Mouse (Mus musculus) left cerebral cortex, adult 9 months (tissue): ENCODE measurements around the gene Gm3371.
"Not testable (repeated sequence)": the region's sequence is repeated elsewhere in the genome, so short reads cannot be mapped to it uniquely, and the experiment has no call there.

Experiments used
- DNase-seq, 2 experiments: peaks; one replicate each; pipeline ENCODE4 v3.0.0; 2022; ENCODE audit warnings: low spot score in 2 of 2

The Gm3371 gene

DNA sequence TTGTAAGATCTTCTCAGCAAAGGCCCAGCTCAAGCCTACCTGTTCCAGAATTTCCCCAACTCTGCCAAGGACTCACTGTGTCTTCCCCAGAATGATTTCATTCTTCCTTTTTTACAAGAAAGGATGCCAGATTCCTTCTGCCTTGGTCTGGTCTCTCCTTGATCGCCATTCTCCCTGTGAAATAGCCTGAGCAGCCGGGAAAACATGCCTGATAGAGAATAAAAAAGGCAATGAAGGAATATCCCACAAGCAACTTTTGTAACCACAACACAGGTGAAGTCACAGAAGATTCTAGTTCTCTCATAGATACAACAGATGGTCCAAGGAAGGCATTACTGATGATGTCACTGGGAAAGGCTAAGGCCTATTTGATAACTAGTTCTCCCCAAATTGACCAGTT lies at the start of gene Gm3371:
Gene Gm3371 (minus strand): TSS at position 101 of the 400 bp plus-strand sequence.
- DNase-seq = not testable (repeated sequence)

DNA sequence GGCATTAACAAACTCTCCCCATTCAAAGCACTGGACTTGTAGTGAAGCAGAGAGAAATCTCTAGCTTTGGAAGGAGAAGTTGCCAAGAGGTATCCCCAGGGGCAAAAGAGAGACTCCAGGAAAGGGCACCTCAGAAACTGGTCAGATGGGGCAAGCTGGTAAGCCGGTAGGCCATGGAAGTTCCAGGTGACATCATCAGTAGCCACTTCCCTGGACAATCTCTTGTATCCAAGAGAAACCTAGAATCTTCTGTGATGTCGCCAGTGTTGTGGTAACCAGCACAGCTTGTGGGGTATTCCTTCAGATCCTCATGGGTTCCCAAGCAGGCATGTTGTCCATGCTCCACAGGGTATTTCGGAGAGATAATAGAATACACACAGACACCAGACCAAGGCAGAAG lies 22.8 kb upstream of the Gm3371 start, which contains the start of gene Gm8232:
Gene Gm8232 (plus strand): TSS at position 301 of the 400 bp plus-strand sequence.
- DNase-seq = not testable (repeated sequence)

DNA sequence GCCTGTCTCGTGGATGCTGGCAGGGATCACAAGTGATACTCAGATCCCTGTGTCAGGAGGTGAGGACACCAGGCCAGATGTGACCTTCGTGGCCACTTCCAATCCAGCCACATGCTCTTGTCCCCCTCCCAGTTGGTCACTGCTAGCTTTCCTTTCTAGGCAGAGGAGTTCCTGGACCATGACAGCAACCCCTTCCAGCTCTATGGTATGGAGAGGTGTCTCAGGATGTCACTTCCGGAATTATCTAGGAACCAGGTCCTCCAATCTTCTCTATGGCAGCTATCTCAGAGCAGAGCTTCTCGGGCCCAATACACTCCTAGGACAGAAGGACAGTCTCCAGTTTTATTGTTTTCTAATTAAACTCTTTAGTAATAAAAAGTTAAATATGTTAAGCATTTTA lies 26.3 kb downstream of the Gm3371 start:
- not testable (repeated sequence) for DNase-seq

DNA sequence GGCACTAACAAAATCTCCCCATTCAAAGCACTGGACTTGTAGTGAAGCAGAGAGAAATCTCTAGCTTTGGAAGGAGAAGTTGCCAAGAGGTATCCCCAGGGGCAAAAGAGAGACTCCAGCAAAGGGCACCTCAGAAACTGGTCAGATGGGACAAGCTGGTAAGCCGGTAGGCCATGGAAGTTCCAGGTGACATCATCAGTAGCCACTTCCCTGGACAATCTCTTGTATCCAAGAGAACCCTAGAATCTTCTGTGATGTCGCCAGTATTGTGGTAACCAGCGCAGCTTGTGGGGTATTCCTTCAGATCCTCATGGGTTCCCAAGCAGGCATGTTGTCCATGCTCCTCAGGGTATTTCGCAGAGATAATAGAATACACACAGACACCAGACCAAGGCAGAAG lies 45.4 kb downstream of the Gm3371 start, which contains the start of gene Gm8229:
Gene Gm8229 (plus strand): TSS at position 301 of the 400 bp plus-strand sequence.
- DNase-seq = not testable (repeated sequence)

DNA sequence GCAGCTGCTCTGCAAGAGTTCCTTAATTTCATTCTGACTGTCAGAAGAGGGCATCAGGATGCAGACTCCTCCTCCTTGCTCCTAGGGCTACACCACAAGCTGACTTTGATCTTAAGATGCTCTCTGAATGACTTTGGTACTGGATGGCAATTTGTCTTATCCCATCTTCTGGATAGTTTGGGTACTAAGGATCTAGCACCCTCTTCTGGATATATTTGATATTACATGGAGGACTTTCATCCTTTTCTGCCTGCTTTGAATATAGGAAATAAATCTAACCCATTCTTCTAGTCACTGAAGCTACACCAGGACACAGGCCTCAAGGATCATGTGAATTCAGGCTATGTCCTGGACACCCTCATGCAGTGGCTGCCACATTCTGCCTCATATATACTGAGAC lies 48.2 kb downstream of the Gm3371 start:
- DNase-seq = not testable (repeated sequence)

- not testable (repeated sequence) for DNase-seq
Observed at GRCm38 (mm10) chr14:44361416-44361815, 49.1 kb downstream of the Gm3371 start.
